Mouse (Mus musculus): ENCODE measurements around the gene Prpf39. TPM values are rescaled to one million over a fixed set of nuclear protein-coding genes. Genes with fewer than 3 reads are reported as not detected.

Prpf39 gene
- polyA plus RNA-seq, 1 experiment from 2014 or later, result 55.0 TPM

Other genes with a start within 250 kb of the Prpf39 start
- 1.9 and 3.2 TPM in 2 replicates for gene Gm527, start 118.4 kb upstream of the Prpf39 start, polyA plus RNA-seq (2015; fragmentation: Nextera tagmentation; extraction: Ambion mirVana)
- 24.4 and 30.3 TPM in 2 replicates for gene Klhl28, start 70.8 kb upstream of the Prpf39 start, polyA plus RNA-seq (2015; fragmentation: Nextera tagmentation; extraction: Ambion mirVana)
- gene Togaram1, start 70.5 kb upstream of the Prpf39 start, polyA plus RNA-seq (2015; fragmentation: Nextera tagmentation; extraction: Ambion mirVana), result 24.7 and 26.9 TPM in 2 replicates
- 520 and 590 TPM in 2 replicates for gene Fkbp3, start 37.7 kb downstream of the Prpf39 start, polyA plus RNA-seq (2015; fragmentation: Nextera tagmentation; extraction: Ambion mirVana)
- 8.9 and 11.5 TPM in 2 replicates for gene Fancm, start 39.3 kb downstream of the Prpf39 start, polyA plus RNA-seq (2015; fragmentation: Nextera tagmentation; extraction: Ambion mirVana)
- 29.2 and 31.4 TPM in 2 replicates for gene Mis18bp1, start 136.3 kb downstream of the Prpf39 start, polyA plus RNA-seq (2015; fragmentation: Nextera tagmentation; extraction: Ambion mirVana)
- not detected in 2 replicates for gene Wdr20rt, start 189.2 kb downstream of the Prpf39 start, polyA plus RNA-seq (2015; fragmentation: Nextera tagmentation; extraction: Ambion mirVana)

All from midbrain, embryonic 13.5 days (tissue).